Mouse (Mus musculus) heart, embryonic 12.5 days (tissue): ENCODE measurements around the gene Bcar3. TPM values are rescaled to one million over a fixed set of nuclear protein-coding genes. Genes with fewer than 3 reads are reported as not detected.

Experiments used
- ATAC-seq: fragments of 200-750 bp; cut with Nextera tagmentation; 2 replicates; pipeline ENCODE4 v1.8.0; 2017; ENCODE audit warnings: moderate TSS enrichment, moderate library complexity; ENCODE audit not compliant: insufficient number of reproducible peaks, low FRiP score
- H3K27ac ChIP-seq: fragments of 300-500 bp; sonication (generic); 2 replicates; pipeline ENCODE4 v1.5.1; 2016; ENCODE audit warnings: mild to moderate bottlenecking, moderate library complexity; ENCODE audit not compliant: poor library complexity, severe bottlenecking
- H3K27me3 ChIP-seq: fragments of 300-500 bp; sonication (generic); replicated peaks from 2 replicates; pipeline ENCODE4 v1.6.1; 2016; ENCODE audit warnings: mild to moderate bottlenecking, moderate library complexity
- H3K36me3 ChIP-seq: fragments of 300-500 bp; sonication (generic); 2 replicates; pipeline ENCODE4 v1.6.1; 2016; ENCODE audit warnings: mild to moderate bottlenecking, moderate library complexity
- H3K4me1 ChIP-seq: fragments of 300-500 bp; sonication (generic); replicated peaks from 2 replicates; pipeline ENCODE4 v1.6.1; 2016; ENCODE audit warnings: mild to moderate bottlenecking
- H3K4me2 ChIP-seq: fragments of 300-500 bp; sonication (generic); 2 replicates; pipeline ENCODE4 v1.6.1; 2016; ENCODE audit warnings: mild to moderate bottlenecking, moderate library complexity
- H3K4me3 ChIP-seq: fragments of 300-500 bp; sonication (generic); 2 replicates; pipeline ENCODE4 v1.5.1; 2016; ENCODE audit warnings: mild to moderate bottlenecking
- H3K9ac ChIP-seq: fragments of 300-500 bp; sonication (generic); 2 replicates; pipeline ENCODE4 v1.6.1; 2016; ENCODE audit warnings: mild to moderate bottlenecking, moderate library complexity
- H3K9me3 ChIP-seq: fragments of 300-500 bp; sonication (generic); replicated peaks from 2 replicates; pipeline ENCODE4 v1.6.1; 2016; ENCODE audit warnings: mild to moderate bottlenecking, moderate library complexity
- WGBS: fragments of 180-500 bp; shearing (Covaris S2); methylation state at CpG from one replicate; pipeline ENCODE4 v1.1.7; 2016; 5-methylcytosine and 5-hydroxymethylcytosine counted together
- polyA plus RNA-seq: library from polyadenylated mRNA; unstranded; fragments of >200 nt; fragmentation: Nextera tagmentation; extraction: Ambion mirVana; gene quantifications from 2 replicates; pipeline ENCODE4 v1.2.1, GENCODE M21; 2016

Gene Bcar3
- polyA plus RNA-seq, 1 experiment from 2014 or later, result 7.3 TPM

DNA sequence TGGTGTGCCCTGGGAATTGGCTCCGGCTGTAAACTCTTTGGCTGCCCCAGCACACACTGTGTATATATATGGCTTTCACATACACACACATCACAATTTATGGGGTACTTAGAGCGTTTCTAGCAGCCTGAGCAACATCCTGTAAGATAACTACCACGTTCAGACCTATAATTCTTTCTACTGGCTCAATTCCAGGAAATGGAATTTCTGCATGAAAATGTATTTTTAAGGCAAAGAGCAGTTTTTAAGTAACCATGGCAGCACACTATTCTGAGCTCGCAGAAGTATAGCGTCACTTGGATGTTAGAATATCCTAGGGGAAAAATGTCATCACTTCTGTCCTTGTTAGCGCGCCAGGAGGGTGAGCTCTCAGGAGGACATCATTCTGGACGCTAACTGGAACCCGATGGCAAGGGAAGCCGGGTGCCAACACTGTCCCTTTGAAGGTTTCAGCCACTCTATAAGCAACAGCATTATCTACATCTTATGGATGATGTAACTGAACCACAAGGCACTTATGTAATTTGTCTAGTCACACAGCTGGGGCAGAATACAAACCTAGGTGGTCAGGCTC is 212.5 kb downstream of the Bcar3 start:
- 68% methylated on average over 10 of the region's 10 CpGs for WGBS
- ATAC-seq, result no peak
- H3K27ac ChIP-seq, result no peak overlapping the region

DNA sequence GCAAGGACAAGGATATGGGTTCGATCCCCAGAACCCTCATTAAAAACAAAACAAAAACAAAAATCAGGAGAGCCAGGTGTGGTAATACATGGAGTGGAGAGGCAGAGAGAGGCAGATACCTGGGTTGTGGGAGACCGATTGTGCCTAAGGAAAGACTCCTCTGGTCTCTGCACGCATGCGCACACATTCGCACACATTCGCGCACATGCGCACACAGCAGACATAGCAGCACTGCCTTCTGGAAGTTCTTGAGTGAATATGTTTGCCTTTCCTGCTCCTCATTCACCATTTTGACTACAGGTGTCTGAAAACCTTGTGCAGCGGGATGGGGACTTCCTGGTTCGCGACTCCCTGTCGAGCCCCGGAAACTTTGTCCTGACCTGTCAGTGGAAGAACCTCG is 213.9 kb downstream of the Bcar3 start:
- H3K4me1 ChIP-seq, result peaks cover 19% of the 10 kb centered on the region
- no peak overlapping the region for H3K4me2 ChIP-seq
- H3K9ac ChIP-seq, result no peak overlapping the region
- no peak for ATAC-seq
- no peaks in the 10 kb centered on the region for H3K36me3 ChIP-seq
- H3K27ac ChIP-seq, result no peak overlapping the region
- no peak overlapping the region for H3K4me3 ChIP-seq
- 93% methylated on average over 14 of the region's 14 CpGs for WGBS
- 0 out of 2 replicates have a peak, but pooled peaks cover 4% of the 10 kb centered on the region for H3K27me3 ChIP-seq
- H3K9me3 ChIP-seq, result no peaks in the 10 kb centered on the region

More for the DNA sequence above, 212.5 kb downstream of the Bcar3 start:
- Histone ChIP-seq H3K27me3 (no peaks in the 10 kb centered on the region), H3K36me3 (no peaks in the 10 kb centered on the region), H3K4me3 (no peak overlapping the region), H3K9me3 (no peaks in the 10 kb centered on the region), H3K4me2 (no peak overlapping the region), H3K4me1 (peaks cover 15% of the 10 kb centered on the region), H3K9ac (no peak overlapping the region)

DNA sequence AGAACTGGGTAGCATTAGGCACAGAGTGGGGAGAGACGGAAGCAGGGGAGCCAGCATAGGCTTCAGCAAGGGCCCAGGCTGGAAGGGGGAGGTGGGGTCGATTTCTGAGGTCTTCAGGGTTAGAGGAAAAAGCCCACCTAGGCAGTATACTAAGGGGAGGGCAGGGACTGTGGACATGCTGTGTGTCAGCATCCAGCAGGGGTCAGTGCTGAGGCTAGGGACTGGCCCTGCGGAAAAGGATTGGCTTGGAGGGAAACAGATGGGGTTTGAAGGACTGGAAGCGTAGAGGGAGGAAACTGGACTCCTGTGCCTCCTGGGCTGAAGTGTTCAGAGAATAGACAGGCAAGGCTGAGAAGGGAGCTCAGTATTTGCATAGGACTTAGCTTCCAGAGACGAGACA is 215.1 kb downstream of the Bcar3 start:
- Histone ChIP-seq H3K4me1 (peaks cover 19% of the 10 kb centered on the region), H3K36me3 (no peaks in the 10 kb centered on the region), H3K4me3 (no peak overlapping the region), H3K9me3 (no peaks in the 10 kb centered on the region), H3K27ac (0 out of 2 replicates have a peak overlapping the region, but pooled peaks have one; percentile 35), H3K27me3 (0 out of 2 replicates have a peak, but pooled peaks cover 4% of the 10 kb centered on the region), H3K9ac (no peak overlapping the region), H3K4me2 (no peak overlapping the region)
- 30% methylated on average over 5 of the region's 5 CpGs for WGBS
- no peak for ATAC-seq

DNA sequence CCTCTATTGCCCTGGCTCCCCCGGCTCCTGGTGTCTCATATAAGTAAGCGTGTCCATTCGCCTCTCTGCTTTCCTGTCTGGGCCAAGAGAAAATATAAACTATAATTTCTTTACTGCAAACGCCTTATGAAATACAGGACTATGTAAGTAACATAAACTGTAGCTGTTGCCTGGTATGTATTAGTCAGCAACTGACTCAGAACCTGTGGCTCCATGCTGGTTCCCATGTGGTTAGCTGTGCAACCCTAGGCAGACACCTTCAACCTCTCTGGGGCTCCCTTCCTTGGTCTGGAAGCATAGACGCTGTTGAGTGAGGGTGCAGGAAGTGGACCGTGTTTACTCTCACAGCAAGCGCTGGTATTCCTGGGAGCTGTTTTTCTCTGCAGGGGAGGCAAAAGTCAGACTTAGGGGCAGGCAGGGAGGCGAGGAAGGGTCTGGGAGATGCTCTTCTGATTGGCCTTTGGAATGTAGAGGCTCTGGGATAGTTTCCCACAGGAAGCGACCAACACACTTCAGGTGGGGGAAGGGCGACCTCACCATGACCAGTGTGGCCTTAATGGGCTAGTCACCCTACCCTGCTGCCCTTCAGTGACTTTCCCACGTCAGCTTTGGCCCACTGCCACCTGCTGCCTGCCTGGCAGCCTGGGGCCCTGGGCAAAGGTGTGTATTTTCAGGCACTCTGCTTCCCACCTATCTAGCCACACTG is 215.8 kb downstream of the Bcar3 start:
- Histone ChIP-seq H3K4me2 (0 out of 2 replicates have a peak overlapping the region, but pooled peaks have one; percentile 20), H3K9me3 (no peaks in the 10 kb centered on the region), H3K27me3 (0 out of 2 replicates have a peak, but pooled peaks cover 4% of the 10 kb centered on the region), H3K9ac (no peak overlapping the region), H3K4me3 (no peak overlapping the region), H3K4me1 (peaks cover 19% of the 10 kb centered on the region), H3K27ac (0 out of 2 replicates have a peak overlapping the region, but pooled peaks have one; percentile 35), H3K36me3 (no peaks in the 10 kb centered on the region)
- 55% methylated on average over 11 of the region's 11 CpGs for WGBS
- ATAC-seq, result 0 out of 2 replicates have a peak, but pooled peaks have one; percentile 27

DNA sequence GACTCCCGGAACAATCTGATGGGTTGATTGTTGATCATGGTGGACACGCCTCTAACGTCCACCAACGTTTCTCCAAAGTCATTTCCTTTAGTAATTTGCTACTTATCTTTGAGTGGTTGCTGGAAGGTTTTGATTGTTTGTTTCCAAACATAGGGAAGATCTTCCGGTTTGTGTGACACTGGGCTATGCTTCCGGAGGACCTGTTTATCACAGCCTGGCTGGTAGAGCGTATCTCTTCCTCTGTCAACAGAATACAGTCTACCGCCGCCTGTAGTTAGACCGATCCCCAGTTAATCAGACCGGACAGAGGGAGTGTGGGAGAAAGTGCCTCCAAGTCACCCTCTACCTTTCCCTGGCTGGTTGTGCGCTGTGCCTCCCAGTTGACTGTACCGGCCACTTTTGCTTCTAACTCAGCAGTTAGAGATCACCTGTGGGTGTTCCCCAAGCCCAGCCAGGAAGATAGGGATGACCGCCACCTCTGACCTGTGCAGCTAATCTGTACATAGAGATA is 216.4 kb downstream of the Bcar3 start:
- Histone ChIP-seq H3K4me3 (no peak overlapping the region), H3K4me2 (peak overlapping the region; percentile 20; the same call in 1 of the 2 replicates), H3K4me1 (peaks cover 25% of the 10 kb centered on the region), H3K9me3 (no peaks in the 10 kb centered on the region), H3K9ac (no peak overlapping the region), H3K36me3 (no peaks in the 10 kb centered on the region), H3K27me3 (0 out of 2 replicates have a peak, but pooled peaks cover 4% of the 10 kb centered on the region), H3K27ac (no peak overlapping the region)
- 56% methylated on average over 14 of the region's 14 CpGs for WGBS
- no peak for ATAC-seq

DNA sequence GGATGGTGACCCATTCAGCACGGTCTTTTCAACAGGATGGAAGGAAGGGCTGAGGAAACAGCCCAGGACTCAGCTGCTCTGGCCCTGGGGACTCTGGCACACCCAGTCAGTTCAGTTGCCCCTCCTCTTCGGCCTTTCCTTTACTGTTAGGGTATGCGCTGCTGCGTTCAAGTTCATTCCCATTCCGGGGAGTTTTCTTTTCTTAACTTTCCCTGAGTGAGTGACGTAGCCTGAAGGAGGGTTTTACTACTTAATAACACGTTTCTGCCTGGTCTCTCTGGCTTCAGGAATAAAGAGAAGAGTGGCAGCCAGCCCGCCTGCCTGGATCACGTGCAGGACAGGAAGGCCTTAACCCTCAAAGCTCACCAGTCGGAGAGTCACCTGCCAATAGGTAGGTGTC is 217.0 kb downstream of the Bcar3 start:
- H3K27ac ChIP-seq, result no peak overlapping the region
- 60% methylated on average over 10 of the region's 10 CpGs for WGBS
- no peaks in the 10 kb centered on the region for H3K36me3 ChIP-seq
- ATAC-seq, result no peak
- peaks cover 31% of the 10 kb centered on the region for H3K4me1 ChIP-seq
- H3K4me3 ChIP-seq, result no peak overlapping the region
- 0 out of 2 replicates have a peak, but pooled peaks cover 4% of the 10 kb centered on the region for H3K27me3 ChIP-seq
- no peak overlapping the region for H3K9ac ChIP-seq
- H3K9me3 ChIP-seq, result no peaks in the 10 kb centered on the region
- no peak overlapping the region for H3K4me2 ChIP-seq

DNA sequence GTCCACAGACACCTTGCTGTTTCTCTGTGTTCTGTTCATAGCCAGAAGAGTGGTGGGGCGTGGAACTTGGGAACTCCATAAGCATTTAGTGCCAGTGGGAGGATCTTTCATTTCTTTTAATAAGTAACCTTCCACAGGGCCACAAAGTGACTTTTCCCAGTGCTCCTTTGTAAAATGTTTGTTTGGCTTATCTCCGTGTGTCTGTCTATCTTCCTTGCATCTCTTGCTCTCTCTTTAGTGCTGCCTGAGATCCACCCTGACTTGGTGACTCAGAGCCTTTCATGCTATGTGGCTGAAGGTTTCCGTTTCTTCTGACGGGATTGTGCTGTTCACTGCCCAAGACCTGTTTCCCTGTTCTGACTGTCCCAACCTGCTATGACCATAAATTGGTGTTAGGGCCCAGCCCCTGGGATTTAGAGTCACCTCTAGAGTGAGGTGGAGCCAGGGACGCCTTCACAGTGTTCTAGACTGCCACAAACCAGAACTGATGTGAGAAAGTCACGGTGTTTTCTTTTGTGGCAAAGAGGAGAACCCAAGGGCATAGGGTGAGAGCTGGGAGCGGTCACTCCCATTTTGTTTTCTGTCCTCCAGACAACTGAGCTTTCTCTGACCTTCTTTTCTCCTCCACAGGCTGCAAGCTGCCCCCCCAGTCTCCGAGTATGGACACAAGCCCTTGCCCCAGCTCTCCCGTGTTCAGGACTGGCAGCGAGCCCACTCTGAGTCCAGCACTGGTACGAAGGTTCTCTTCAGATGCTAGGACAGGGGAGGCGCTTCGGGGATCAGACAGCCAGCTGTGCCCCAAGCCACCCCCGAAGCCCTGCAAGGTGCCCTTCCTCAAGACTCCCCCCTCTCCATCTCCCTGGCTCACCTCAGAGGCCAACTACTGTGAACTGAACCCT is 218.0 kb downstream of the Bcar3 start:
- peaks cover 37% of the 10 kb centered on the region for H3K4me1 ChIP-seq
- no peaks in the 10 kb centered on the region for H3K9me3 ChIP-seq
- no peak for ATAC-seq
- no peak overlapping the region for H3K27ac ChIP-seq
- H3K36me3 ChIP-seq, result no peaks in the 10 kb centered on the region
- H3K4me2 ChIP-seq, result no peak overlapping the region
- WGBS, result 73% methylated on average over 14 of the region's 14 CpGs
- H3K9ac ChIP-seq, result no peak overlapping the region
- no peak overlapping the region for H3K4me3 ChIP-seq
- 0 out of 2 replicates have a peak, but pooled peaks cover 4% of the 10 kb centered on the region for H3K27me3 ChIP-seq

DNA sequence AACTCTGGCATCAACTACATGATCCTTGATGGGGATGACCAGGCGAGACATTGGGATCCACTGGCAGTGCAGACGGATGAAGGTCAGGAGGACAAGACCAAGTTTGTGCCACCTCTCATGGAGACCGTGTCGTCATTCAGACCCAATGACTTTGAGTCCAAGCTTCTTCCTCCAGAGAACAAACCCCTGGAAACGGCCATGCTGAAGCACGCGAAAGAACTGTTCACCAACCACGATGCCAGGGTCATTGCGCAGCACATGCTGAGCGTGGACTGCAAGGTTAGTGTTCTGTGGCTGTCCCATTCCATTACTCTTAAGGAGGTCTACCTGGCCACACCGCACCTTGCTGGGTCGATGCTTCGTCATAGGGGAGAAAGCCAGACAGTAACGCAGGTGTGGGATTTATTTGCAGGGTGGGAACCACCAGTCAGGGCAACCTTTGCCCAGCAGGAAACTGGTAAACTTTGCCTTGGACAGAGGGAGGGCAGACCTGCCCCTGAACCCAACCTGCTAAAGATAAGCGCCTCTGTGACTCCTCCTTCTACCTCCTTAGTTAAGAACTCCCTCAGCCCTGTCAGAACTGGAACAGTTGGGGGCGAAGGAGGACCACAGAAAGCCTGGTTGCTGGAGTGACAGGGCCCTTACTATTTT is 218.9 kb downstream of the Bcar3 start:
- Histone ChIP-seq H3K4me1 (peaks cover 37% of the 10 kb centered on the region), H3K27ac (no peak overlapping the region), H3K4me3 (no peak overlapping the region), H3K36me3 (no peaks in the 10 kb centered on the region), H3K27me3 (0 out of 2 replicates have a peak, but pooled peaks cover 4% of the 10 kb centered on the region), H3K4me2 (no peak overlapping the region), H3K9me3 (no peaks in the 10 kb centered on the region), H3K9ac (no peak overlapping the region)
- 88% methylated on average over 16 of the region's 16 CpGs for WGBS
- ATAC-seq, result no peak

DNA sequence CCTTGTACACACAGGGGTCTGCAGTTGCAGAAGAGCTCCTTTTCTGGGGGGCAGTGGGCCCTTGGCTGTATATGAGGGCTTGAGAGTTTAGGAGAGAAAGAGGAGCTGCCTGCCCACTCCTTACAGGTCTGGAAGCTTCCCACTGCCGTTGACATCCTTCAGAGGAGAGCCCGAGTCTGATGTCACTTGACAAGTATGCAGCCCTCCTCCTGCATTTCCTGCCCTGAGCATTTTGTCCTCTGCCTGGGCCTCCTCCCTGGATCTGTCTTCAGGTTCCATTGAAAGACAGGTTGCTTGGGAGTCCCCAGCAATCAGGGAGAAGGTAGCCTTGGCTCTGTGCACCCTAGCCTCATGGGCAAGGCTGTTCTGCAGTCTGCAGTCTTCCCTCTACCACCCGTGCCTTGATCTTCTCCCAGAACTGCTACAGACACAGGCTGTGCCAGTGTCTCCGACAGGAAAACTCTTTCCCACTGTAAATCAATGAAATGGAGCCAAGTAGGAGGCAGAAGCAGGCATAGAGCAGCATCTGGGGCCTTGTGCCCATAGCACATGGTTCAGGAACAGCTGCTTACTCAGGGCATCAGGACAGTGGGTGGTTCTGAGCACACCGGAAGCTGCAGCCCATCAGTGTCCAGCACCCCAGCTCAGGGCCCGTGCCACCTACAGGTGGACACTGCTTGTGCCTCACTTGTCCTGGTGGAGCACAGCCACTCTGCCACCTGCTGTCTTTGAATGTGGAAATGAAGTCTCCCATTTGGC is 221.8 kb downstream of the Bcar3 start:
- no peak for ATAC-seq
- Histone ChIP-seq H3K27ac (no peak overlapping the region), H3K9ac (no peak overlapping the region), H3K36me3 (no peaks in the 10 kb centered on the region), H3K27me3 (0 out of 2 replicates have a peak, but pooled peaks cover 11% of the 10 kb centered on the region), H3K9me3 (no peaks in the 10 kb centered on the region), H3K4me3 (no peak overlapping the region), H3K4me1 (peaks cover 38% of the 10 kb centered on the region), H3K4me2 (no peak overlapping the region)
- WGBS, result 55% methylated on average over 6 of the region's 6 CpGs

DNA sequence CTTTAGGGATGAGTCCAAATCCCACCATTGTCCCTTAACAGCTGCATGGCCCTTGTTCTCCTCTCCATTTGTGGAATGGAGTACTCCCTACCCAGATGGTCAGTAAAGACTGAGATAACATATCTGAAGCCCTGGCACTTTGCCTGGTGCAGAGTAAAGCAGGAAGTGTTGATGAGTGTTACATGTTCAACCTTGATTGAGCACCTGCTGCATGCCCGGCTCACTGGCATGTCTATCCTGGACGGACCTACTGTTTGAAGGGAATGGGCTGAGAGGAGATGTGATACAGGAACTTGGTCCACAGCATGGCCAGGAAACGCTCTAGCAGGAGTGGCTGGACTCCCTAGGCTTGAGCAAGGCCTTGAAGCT is 222.4 kb downstream of the Bcar3 start:
- Histone ChIP-seq H3K4me2 (no peak overlapping the region), H3K9ac (no peak overlapping the region), H3K9me3 (no peaks in the 10 kb centered on the region), H3K27ac (no peak overlapping the region), H3K27me3 (0 out of 2 replicates have a peak, but pooled peaks cover 11% of the 10 kb centered on the region), H3K36me3 (no peaks in the 10 kb centered on the region), H3K4me1 (peaks cover 40% of the 10 kb centered on the region), H3K4me3 (no peak overlapping the region)
- ATAC-seq, result no peak
- 38% methylated on average over 3 of the region's 3 CpGs for WGBS
